Mouse (Mus musculus) ES-CJ7 (cell line): ENCODE data around the gene Amotl2.
"Not testable (repeated sequence)": the region's sequence is repeated elsewhere in the genome, so short reads cannot be mapped to it uniquely, and the experiment has no call there.

ENCODE experiments used
- DNase-seq: peaks from one replicate; pipeline ENCODE4 v3.0.0; 2011; ENCODE audit warnings: low read depth, low spot score

Gene Amotl2

DNA sequence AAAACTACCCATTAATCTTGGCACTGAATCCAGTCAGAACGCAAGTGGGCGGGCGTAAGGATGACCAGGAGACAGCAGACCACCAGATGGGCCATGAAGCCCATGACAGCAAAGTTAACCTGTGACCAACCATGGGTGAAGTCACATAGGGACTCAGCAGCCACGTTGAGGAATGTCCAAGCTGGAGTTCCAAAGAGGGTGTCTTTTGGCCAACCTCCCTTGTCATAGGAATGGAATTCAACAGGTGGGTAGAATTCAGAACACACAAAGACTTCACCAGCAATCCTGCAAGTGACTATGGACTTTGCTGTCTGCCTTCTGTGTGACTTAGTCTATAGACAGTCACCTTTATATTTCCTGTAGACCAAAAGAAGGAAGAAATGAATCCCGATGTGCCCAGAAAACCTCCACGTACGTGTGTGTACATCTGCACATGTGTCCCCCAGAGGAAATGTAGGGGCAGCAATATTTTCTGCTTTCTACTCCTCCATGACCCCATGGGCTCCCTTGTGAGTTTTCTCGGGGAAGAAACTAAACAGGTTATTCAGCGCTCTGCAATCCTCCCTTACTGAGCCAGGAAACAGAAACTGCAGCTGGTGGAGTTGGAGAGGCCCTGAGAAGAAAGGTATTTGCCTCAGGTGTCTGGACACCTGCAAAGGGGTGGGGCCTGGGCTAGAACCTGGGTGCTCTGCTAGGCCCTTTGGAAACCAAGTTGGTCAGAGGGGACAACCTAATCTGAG, 17.7 kb downstream of the Amotl2 start:
- no peak for DNase-seq

DNA sequence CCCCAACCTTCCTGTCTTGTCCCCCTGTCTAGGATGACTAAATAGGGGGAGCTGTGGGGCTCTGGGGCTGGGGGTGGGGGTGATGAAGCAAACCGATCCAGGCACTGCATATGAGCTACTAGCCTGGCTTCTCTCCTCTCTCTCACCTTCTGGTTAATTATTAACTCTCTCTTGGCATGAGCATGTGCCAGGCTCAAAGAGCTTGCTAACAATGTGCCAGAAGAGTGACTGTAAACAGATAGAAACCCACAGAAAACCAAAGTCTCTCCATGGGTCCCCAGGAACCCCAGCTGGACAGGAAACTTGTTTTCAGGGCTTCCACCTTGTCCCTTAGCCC, 18.2 kb downstream of the Amotl2 start:
- DNase-seq: no peak

DNA sequence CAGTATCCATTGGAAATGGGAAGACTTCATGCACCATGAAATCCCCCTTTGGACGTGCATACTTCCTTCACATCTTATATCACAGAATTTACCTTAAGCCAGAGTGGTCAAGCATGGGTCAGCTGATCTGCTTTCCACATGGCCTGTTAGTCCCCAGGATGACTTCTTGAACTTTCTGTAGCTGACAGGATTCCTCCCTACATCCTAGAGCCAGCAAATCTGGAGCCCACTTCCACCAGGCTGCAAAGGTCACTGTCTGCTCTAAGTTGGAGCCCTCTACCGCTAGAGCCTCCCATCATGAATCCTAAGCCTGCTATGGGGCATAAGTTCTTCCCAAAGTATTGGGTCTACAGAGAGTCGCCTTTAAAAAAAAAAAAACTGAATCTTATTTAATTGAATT, 18.8 kb downstream of the Amotl2 start:
- no peak for DNase-seq

DNA sequence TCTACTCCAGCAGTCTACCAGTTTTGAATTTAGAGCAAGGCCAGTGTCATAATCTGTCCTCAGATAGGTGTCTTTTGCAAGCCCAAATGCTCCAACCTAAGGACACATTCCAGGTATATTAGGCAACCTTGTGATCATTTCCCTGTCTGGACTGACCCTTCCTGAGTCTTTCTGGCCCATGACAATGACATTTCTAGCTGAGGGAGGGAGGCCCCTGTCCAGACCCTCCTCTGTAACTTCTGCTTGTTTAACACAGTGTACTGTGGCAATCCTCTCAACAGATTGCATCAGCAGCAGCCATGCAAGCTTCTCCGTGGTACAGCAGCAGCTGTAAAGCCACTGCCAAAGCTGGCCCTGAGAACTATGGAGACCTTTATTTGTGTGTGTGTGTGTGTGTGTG, 19.5 kb downstream of the Amotl2 start:
- no peak for DNase-seq

DNA sequence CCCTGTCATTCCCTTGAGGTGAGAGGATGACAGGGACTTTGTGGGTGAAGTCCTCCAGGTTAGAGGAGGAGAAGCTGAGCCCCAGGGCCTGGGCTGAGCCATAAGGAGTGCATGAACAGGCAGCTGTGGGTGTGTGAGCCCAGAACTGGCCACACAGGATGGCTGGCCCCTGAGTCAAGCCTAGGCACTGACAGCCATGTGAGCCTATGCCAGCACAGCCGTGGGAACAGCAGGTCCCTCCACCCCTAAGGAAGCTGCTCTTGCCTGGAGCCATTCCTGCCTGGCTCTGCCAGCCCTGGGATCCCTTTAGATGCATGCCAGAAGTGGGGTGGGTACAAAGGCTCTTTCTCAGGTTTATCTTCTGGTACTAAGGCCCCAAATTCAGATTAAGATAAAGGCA, 20.9 kb downstream of the Amotl2 start:
- no peak for DNase-seq

DNA sequence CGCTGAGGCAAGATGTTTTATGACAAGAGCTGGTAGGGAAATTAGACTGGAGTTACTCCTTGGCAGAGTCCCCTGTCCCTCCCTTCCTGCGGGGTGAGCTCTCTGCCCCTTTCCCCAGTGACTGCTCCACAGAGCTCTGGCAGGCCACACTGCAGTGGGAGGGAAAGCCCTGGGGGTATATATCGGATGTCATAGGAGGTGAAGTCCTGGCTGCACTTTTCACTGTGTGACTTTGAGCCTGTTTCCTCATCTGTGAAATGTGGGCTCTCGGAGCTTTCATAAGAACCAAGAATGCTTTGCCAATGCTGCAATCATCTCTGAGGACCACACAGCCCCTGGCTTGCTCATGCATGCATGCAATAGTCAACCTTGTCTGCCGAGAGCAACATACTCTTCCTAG, 30.3 kb downstream of the Amotl2 start:
- no peak for DNase-seq

DNA sequence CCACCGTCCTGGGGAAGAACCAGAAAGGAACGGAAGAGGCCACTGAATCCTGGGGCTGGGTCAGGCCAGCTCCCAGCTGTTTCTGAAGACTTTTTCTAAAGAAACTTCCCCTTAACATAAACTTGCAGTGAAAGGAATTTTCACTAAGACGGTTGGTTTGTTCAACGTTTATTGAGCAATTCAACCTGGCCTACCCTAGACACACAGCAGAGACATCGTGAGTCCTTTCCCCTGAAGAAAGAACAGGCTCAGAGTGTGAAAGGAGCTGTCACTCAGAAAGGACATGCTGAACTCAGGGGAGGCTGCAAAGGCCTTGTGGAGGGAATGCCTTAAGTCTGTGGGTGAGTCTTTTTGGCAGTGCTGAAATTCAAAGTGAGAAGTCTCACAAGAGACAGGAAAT, 31.4 kb downstream of the Amotl2 start:
- no peak for DNase-seq

DNA sequence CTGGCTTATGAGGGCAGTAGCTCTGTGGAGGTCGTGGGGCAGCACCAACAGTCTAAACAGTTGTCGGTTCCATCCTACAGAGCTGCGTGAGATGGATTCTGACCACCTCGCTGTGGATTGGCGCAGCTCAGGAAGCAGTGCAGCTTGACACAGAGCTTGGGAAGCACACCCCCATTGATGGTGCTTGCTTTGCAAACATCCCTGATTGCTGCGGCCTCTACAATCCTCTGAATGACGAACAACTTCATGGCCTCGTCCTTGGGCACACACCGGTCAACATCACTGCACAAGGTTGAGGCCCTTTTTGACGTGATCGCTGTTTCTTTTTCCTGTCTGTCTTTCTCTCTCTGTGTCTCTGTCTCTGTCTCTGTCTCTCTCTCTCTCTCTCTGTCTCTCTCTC, 32.7 kb downstream of the Amotl2 start:
- no peak for DNase-seq

DNA sequence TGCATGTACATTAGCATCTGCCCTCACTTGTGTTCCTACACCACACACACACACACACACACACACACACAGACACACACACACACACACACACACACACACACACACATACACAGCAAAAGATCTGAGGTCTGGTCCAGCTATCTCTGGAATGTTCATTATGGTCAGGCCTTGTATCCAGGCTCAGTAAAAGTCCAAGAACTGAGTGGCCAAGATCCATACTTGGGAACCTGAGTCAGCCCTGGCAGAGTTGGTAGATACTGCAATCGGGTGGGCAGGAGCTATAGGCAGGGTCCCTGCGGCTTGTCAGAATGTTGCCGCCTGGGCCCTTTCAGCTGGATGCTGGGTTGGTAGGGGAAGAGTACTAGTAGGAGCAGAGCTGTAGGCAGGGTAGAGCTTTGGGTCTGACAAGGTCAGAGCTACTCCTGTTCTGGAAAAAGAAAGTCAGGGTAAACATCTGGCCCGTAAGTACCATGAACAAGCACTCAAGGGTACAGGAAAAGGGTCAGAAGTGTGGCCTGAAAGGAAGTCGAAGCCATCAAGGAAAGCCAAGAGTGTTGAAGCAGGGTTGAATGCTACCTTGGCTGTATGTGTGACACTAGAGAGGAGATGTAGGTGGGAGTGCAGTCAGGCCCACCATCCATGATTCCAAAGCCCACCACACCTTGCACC, 35.3 kb downstream of the Amotl2 start:
- DNase-seq: no peak

DNA sequence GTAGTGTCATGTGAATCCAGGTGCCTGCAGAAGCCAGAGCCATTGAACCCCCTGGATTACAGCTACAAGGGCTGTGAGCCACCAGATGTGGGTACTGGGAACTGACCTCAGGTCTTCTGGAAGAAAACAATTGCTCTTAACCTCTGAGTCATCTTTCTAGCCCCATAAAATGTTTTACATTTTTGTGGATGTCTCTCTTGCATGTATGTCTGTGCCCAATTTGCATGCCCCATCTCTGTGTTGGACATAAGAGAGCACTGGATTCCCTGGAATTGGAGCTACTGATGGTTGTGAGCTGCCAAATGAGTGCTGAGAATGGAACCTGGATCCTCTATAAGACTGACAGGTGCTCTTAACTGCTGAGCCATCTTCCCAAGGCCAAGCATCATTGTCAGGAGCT, 36.8 kb downstream of the Amotl2 start:
- DNase-seq: no peak

DNA sequence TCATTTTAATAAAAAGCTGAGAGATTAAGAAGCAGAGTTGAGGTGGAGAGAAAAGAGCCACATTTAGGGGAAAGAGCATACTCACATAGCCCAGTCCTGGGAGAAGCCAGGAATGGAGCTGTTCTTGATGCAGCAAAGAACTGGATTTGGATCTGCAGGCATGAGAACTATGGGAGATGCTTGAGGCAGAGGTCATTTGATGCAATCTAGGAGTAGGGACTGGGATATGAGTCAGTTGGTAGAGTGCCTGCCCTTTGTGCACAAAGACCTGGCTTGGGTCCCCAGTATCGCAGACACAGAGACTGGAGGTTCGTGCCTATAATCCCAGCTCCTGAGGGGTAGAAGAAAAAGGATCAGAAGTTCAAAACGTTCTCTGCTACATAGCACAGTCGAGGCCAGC, 38.7 kb downstream of the Amotl2 start:
- DNase-seq: no peak

DNA sequence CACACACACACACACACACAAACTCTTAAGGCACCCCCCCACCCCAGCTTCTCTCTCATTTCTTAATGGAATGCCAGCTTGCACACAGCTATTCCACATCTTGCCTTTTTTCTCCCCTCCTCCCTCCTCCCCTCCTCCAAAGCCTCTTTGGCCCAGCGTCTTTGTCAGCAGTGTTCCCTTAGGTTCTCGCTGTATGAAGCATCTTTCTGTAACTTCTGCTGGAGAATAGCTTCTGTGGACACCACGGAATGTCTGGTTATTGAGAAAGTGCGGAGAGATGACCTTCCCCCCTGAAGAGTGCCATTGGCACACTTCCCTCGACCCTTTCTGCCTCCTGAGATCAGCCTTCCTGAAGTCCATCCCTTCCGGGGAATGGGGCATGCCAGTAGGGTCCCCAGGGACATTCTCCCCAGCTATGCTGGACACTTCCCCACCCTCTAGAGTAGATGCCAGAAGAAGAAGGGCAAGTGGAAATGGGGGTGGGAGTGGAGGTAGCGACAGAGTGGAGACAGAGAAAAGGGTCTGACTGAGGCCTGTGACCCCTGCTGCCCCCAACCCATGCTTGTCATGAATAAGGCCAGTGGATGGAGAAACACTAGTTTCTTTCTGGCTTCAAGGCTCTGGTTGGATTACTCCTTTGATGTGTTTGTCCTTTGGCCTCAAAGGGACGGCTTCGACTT, 39.3 kb downstream of the Amotl2 start:
- DNase-seq: no peak

DNA sequence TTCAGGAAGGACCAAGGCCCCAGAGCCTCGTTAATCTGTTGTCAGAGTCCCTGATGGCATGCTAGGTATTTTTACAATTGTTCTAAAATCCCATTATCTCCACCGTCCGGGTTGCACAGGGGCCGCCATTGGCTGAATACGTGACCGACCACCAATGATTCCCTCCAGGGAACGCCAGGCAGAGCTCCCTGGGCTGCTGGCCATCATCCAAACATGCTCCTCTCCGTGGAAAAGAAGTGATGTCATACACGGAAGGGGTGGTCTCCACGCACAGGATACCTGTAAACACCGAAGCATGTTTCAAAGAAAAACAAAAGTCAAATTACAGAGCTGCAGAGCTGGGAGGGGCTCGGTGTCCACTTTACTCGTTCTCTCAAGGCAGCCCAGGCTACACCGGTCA, 39.9 kb downstream of the Amotl2 start:
- no peak for DNase-seq

DNA sequence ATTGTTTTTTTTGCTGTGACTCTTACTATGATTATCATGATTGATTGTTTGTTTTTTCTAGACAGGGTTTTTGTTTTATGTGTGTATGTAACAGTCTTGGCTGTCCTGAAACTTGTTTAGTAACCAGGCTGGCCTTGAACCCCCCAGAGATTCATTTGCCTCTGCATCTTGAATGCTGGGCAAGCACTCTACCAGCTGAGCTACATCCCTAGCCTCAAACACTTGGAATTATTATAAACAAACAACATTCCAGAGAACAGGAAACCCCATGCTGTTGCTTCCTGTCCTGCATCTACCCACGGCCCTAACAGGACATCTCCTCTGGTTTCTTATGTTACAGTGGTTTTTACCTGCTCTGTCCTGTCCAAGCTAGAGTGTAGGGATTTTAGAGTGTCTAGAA, 42.4 kb downstream of the Amotl2 start:
- DNase-seq: no peak

DNA sequence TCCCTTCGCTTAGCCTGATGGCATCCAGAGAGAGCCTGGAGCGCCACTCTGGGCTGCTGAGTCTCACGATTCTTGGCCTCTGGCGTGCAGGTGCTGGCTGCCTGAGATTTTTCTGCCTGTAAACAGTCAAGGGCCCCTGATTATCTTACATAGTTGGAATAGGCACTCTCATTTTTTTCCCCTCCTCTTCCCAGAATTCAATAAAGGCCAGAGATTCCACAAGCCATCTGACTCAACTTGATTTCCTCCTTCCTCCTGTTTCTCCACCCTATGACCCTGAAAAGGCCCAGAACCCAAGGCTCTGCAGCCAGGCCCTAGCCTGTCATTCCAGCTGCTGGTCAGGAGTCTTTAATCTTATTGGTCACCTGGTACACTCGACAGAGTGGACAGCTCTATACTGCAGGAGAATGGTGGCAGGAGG, 43.1 kb downstream of the Amotl2 start:
- DNase-seq: no peak

DNA sequence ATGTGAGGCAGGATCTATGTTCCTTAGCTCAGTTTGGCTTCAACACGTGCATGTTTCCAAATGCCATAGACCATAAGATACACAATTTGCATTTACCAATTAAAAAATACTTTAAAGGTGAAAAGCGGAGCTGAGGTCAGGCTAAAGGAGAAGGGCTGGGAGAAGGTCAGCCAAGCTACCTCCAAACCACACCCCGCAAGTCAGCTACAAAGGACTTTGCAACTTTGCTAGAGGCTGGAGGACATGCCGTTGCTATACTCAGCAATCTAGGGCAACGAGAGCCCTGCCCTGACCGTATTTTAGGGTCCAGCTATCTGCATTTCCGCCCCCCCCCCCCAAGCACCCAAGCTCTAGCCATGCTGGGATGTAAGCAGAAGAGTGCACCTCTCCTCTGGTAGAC, 45.1 kb downstream of the Amotl2 start:
- DNase-seq: no peak

DNA sequence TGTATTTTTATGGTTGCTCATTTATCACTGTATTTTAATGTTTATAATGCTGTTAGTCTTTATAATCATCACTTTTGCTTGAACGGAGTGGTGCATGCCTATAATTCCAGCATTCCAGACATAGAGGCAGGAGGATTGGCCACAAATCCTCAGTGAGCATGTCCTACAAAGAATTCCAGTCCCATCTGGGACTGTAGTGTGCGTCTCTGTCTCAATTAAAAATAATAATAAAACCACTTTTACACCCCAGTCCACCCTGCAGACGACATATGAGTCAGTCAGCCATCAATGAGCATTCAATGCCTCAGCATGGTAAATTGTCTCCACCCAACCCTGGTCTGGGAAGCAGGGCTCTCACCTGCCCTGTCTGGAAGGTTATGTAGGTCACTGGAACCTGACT, 46.4 kb downstream of the Amotl2 start:
- no peak for DNase-seq

DNA sequence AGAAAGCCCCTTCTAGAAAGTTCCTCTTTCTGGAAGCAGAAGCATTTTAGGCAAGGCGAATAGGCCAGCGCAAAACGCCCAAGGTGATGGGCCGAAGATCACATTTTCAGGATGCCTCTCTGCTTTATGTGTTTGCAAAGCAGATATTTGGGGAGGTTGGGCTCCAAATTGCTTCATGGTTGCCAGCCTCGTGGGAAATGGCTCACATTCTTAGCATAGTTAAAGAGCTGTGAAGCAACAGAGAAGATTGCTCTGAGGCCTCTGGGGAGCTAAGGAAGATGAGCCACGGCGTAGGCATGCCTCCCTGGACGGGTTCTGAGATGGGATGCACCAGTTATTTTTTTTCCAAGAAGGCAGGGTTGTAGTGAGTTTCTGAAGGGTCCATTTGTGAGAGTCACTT, 47.0 kb downstream of the Amotl2 start:
- no peak for DNase-seq

DNA sequence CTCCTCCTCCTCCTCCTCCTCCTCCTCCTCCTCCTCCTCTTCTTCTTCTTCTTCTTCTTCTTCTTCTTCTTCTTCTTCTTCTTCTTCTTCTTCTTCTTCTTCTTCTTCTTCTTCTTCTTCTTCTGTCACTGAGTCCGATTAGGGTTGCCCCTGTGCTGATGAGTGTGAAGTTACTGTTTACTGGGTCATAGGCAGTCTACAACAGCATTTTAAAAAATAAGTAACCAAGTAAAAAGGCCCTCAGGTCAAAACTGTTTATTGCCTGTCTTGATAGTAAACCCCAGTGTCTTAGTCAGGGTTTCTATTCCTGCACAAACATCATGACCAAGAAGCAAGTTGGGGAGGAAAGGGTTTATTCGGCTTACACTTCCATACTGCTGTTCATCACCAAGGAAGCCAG, 48.1 kb downstream of the Amotl2 start:
- DNase-seq: not testable (repeated sequence)

DNA sequence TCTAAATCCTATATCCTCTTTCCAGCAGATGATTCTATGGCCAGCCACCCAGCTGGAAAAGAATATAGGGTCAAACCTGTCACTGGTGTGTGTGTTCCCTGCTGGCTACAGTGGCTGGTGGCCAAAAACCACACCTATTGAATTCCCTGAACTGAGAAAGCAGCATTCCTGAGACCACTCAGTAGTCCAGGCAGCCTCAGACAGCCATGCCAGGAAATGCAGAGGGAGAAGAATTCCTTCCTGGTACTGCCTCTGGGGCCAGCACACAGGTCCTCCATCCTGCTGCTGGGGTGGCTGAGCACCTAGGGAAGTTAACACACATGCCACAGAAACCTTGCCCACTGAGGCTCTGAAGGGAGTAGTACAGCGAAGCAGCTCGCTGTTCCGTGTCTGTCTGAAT, 50.3 kb downstream of the Amotl2 start:
- no peak for DNase-seq

DNA sequence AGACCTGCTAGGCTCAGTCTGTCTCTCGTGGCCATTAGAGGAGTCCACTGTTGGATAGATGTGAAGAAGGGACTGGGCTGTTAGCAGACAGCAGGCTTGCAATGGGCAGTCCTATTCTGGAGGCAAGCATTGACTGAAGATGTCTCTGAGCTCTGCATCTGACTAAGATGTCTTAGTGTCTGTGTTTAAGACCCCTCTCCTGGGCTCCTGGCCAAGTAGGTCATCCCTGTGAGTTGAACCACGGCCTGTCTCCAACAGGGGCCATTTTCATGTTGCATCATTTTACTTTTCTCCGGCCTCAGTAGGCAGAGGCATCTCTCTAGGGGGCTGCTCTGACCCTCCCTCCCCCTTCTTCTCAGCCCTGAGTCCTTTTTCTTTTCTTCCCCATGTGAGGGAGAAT, 52.8 kb downstream of the Amotl2 start:
- no peak for DNase-seq

DNA sequence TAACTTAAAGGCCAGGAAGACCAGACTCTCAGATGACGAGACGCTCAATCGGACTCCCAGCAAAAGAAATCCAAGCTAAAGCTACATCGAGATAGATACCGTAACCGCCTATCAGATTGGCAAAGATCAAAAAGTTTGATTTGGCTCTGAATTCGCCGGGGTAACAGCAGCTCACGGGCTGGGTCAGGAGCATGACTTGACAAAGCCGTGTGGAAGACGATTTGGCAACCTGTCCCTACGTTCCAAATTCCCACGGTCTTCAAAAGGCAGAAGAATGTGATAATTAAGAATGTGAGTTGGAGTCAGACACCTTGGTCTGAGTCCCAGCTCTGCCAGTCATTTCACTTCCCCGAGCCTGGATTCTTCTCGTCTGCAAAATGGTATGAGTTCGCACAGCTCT, 53.7 kb downstream of the Amotl2 start:
- DNase-seq: no peak

DNA sequence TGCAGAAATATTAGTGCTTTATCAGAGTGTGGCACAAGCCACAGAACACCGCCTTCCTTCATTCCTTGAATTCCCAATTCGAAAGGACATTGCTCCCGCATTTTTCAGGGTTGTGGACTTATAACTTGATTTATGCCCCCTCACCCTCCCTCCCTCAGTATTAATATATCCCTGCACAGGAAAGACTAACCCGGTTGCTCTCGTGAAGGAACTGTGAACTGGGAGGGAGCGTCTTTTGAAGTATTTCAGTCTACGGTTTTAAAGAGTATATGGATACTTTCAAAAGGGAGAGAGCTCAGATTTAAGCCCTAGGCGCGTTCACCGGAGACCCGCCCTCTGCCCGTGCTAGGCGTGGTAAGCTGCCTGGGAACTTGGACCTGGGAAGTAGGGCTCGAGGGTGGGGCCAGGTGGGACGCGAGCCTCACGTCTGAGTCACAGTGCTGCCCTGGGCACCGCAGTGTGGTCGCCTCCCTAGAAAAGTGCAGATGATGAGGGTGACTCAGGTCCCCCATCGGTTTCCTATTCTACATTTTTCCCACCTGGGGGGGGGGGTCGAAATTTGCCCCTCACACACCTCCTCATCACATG, 54.9 kb downstream of the Amotl2 start:
- no peak for DNase-seq
